Mouse (Mus musculus): ENCODE measurements at regions not wholly inside any gene's neighbourhood (a gene's known extent, or its start where the extent isn't known, plus 50 kb on each side); places are given as distances from the start of the nearest gene placed in this dataset.

DNA sequence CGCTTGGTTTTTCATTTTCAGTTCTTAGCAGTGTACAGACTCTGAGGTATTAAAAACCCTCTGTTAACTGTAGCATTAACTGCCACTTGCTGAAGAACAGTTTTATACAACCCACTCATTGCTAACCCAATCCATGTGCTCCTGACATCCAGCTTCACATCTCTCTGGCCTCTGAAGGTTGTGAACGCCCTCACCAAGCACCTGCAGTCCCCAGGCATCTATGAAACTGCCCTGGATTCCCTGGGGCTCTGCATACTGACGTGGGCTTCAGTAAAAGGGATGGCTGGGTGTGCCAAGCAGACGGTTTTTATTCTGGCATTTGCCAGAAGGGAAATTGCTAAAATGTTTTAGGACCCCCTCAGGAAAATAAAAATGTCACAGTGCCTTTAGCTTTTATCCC lies 2232.2 kb upstream of the Gm7489 start:
- H3K9ac ChIP-seq, result no peak overlapping the region
- no peak overlapping the region for H3K4me3 ChIP-seq
- no peaks in the 10 kb centered on the region for H3K27me3 ChIP-seq (replicated peaks)
- ATAC-seq (replicated peaks), result no peak
- H3K27ac ChIP-seq, result no peak overlapping the region
- H3K36me3 ChIP-seq (replicated peaks), result no peaks in the 10 kb centered on the region
- WGBS, result 67% methylated on average over 4 of the region's 4 CpGs
- no peak overlapping the region for H3K4me2 ChIP-seq
- peaks cover under 1% of the 10 kb centered on the region; the same call in 1 of the 2 replicates for H3K9me3 ChIP-seq
- no peaks in the 10 kb centered on the region for H3K4me1 ChIP-seq

DNA sequence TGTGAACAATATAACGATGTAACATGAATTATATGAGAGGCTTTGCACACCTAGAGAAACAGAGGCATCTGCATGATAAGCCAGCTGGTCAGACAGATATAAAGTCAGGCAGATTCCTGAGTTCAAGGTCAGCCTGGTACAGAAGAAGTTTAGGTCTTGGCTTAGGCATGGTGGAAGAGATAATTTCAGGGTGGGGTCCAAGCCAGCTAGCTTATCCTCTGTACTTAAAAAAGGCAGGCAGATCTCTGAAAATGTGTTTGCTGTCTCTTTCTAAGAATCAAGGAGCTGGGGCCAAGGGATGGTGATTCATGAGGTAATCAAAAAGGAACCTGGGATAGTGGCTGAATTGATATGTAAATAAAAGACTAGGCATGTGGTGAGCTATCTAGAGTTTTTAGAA lies 2227.1 kb upstream of the Gm7489 start:
- no peak for ATAC-seq (replicated peaks)
- Histone ChIP-seq H3K4me1 (no peaks in the 10 kb centered on the region), H3K4me2 (no peak overlapping the region), H3K36me3 (replicated peaks) (no peaks in the 10 kb centered on the region), H3K4me3 (no peak overlapping the region), H3K9me3 (peaks cover 5% of the 10 kb centered on the region; the same call in 1 of the 2 replicates), H3K27ac (no peak overlapping the region), H3K27me3 (replicated peaks) (no peaks in the 10 kb centered on the region), H3K9ac (no peak overlapping the region)
- 86% methylated on average over 1 of the region's 1 CpGs for WGBS

- Histone ChIP-seq H3K4me3 (no peak overlapping the region), H3K36me3 (replicated peaks) (no peaks in the 10 kb centered on the region), H3K9me3 (no peaks in the 10 kb centered on the region), H3K9ac (no peak overlapping the region), H3K27ac (no peak overlapping the region), H3K27me3 (replicated peaks) (no peaks in the 10 kb centered on the region), H3K4me2 (no peak overlapping the region), H3K4me1 (no peaks in the 10 kb centered on the region)
- 81% methylated on average over 3 of the region's 3 CpGs for WGBS
- ATAC-seq (replicated peaks), result no peak
Measured at GRCm38 (mm10) chr15:51668340-51668739, 2216.4 kb upstream of the Gm7489 start.

- H3K27me3 ChIP-seq (replicated peaks), result no peaks in the 10 kb centered on the region
- 91% methylated on average over 18 of the region's 18 CpGs for WGBS
- H3K4me2 ChIP-seq, result no peak overlapping the region
- H3K36me3 ChIP-seq (replicated peaks), result no peaks in the 10 kb centered on the region
- H3K4me3 ChIP-seq, result no peak overlapping the region
- no peaks in the 10 kb centered on the region for H3K9me3 ChIP-seq
- no peaks in the 10 kb centered on the region for H3K4me1 ChIP-seq
- ATAC-seq (replicated peaks), result no peak
- no peak overlapping the region for H3K9ac ChIP-seq
- no peak overlapping the region for H3K27ac ChIP-seq
Measured at GRCm38 (mm10) chr15:51671667-51672372, 2212.9 kb upstream of the Gm7489 start.

GRCm38 (mm10) chr15:51673483-51673882 lies 2211.2 kb upstream of the Gm7489 start:
- H3K27ac ChIP-seq, result no peak overlapping the region
- WGBS, result 54% methylated on average over 1 of the region's 1 CpGs
- H3K27me3 ChIP-seq (replicated peaks), result no peaks in the 10 kb centered on the region
- H3K4me1 ChIP-seq, result no peaks in the 10 kb centered on the region
- H3K36me3 ChIP-seq (replicated peaks), result no peaks in the 10 kb centered on the region
- no peak overlapping the region for H3K4me2 ChIP-seq
- H3K4me3 ChIP-seq, result no peak overlapping the region
- no peak overlapping the region for H3K9ac ChIP-seq
- no peaks in the 10 kb centered on the region for H3K9me3 ChIP-seq
- no peak for ATAC-seq (replicated peaks)

- H3K4me1 ChIP-seq, result no peaks in the 10 kb centered on the region
- no peak for ATAC-seq (replicated peaks)
- no peaks in the 10 kb centered on the region for H3K36me3 ChIP-seq (replicated peaks)
- H3K4me2 ChIP-seq, result no peak overlapping the region
- no peaks in the 10 kb centered on the region for H3K27me3 ChIP-seq (replicated peaks)
- H3K4me3 ChIP-seq, result no peak overlapping the region
- H3K27ac ChIP-seq, result no peak overlapping the region
- H3K9me3 ChIP-seq, result no peaks in the 10 kb centered on the region
- WGBS, result 69% methylated on average over 4 of the region's 4 CpGs
- H3K9ac ChIP-seq, result no peak overlapping the region
Measured at GRCm38 (mm10) chr15:51675291-51675690, 2209.4 kb upstream of the Gm7489 start.

DNA sequence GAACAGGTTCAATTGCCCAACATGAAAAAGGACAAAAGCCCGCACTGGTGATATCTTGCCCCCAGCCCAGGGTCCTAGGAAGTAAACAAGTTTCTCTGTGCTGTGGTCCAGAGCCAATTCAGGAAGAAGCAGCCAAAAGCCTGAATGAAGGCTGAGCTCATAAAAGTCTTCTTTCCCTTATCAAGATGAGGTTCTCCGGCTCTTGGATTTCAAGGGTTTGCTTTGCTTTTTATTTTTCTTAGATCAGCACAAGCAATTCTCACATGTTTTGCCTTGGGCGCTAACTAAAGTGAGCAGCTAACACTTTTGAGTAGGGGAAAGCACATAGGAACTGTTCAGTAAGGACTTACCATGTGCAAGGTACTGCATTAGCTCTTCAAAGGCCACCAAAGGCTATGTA lies 2208.0 kb upstream of the Gm7489 start:
- no peak for ATAC-seq (replicated peaks)
- Histone ChIP-seq H3K4me2 (no peak overlapping the region), H3K27ac (no peak overlapping the region), H3K27me3 (replicated peaks) (no peaks in the 10 kb centered on the region), H3K4me3 (no peak overlapping the region), H3K36me3 (replicated peaks) (no peaks in the 10 kb centered on the region), H3K4me1 (no peaks in the 10 kb centered on the region), H3K9ac (no peak overlapping the region), H3K9me3 (no peaks in the 10 kb centered on the region)
- 90% methylated on average over 3 of the region's 3 CpGs for WGBS

DNA sequence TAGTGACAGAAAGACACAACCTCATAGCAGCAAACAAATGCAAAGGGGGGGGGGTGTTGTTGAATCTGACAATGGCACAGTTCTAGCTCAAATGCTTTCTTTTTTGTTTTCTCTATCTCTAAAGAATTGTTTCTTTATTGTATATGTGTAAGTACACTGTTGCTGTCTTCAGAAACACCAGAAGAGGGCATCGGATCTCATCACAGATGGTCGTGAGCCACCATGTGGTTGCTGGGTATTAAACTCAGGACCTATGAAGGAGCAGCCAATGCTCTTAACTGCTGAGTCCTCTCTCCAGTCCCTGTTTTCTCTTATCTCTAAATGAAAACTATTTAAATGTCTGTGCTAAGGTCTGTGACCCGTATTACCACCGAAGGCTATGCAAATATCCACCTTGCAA lies 2207.4 kb upstream of the Gm7489 start:
- Histone ChIP-seq H3K9me3 (no peaks in the 10 kb centered on the region), H3K9ac (no peak overlapping the region), H3K4me1 (no peaks in the 10 kb centered on the region), H3K27me3 (replicated peaks) (no peaks in the 10 kb centered on the region), H3K4me3 (no peak overlapping the region), H3K4me2 (no peak overlapping the region), H3K27ac (no peak overlapping the region), H3K36me3 (replicated peaks) (no peaks in the 10 kb centered on the region)
- ATAC-seq (replicated peaks), result no peak
- WGBS, result 90% methylated on average over 4 of the region's 4 CpGs

DNA sequence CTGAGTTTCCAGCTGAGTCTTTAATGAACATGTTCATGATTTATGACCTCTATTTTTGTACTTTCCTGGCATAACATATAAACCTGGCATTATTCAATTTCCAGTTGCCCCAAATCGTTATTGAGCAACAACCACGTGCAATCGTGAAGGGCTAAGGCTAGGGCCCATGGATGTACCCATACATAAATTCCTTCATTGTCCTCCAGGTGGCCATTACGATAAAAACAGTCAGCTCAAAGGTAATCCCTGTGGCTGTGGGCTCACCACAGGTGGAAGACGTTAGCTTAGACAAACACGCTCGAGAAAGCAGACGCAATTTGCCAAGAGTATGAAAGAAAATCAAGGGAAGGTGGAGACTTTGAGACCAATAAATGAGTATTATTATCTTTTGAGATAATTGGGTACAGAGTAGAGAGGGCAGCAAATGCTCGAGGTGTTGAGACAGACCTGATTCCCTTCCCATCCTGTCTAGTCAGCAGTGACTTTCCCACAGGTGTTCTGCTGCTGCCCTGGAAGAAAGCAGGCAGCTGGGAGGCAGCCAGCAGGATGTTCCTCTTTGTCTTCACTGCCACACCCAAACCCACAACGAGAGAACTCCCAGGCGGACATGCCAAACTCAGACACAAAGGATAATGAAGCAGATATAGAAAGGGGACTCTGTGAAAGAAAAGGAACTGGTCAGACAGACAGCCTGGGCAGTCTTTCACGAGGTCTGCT lies 2205.4 kb upstream of the Gm7489 start:
- no peak overlapping the region for H3K27ac ChIP-seq
- H3K4me2 ChIP-seq, result no peak overlapping the region
- no peaks in the 10 kb centered on the region for H3K4me1 ChIP-seq
- ATAC-seq (replicated peaks), result no peak
- no peaks in the 10 kb centered on the region for H3K9me3 ChIP-seq
- H3K4me3 ChIP-seq, result no peak overlapping the region
- 64% methylated on average over 12 of the region's 12 CpGs for WGBS
- H3K36me3 ChIP-seq (replicated peaks), result no peaks in the 10 kb centered on the region
- H3K9ac ChIP-seq, result no peak overlapping the region
- no peaks in the 10 kb centered on the region for H3K27me3 ChIP-seq (replicated peaks)

GRCm38 (mm10) chr15:51680494-51680893 lies 2204.2 kb upstream of the Gm7489 start:
- Histone ChIP-seq H3K27ac (no peak overlapping the region), H3K27me3 (replicated peaks) (no peaks in the 10 kb centered on the region), H3K4me3 (no peak overlapping the region), H3K9me3 (no peaks in the 10 kb centered on the region), H3K4me1 (no peaks in the 10 kb centered on the region), H3K9ac (no peak overlapping the region), H3K36me3 (replicated peaks) (no peaks in the 10 kb centered on the region), H3K4me2 (no peak overlapping the region)
- no peak for ATAC-seq (replicated peaks)

GRCm38 (mm10) chr15:51681191-51681590 lies 2203.5 kb upstream of the Gm7489 start:
- Histone ChIP-seq H3K4me3 (no peak overlapping the region), H3K36me3 (replicated peaks) (no peaks in the 10 kb centered on the region), H3K27me3 (replicated peaks) (no peaks in the 10 kb centered on the region), H3K4me2 (no peak overlapping the region), H3K9me3 (no peaks in the 10 kb centered on the region), H3K4me1 (no peaks in the 10 kb centered on the region), H3K9ac (no peak overlapping the region), H3K27ac (no peak overlapping the region)
- WGBS, result 90% methylated on average over 6 of the region's 6 CpGs
- ATAC-seq (replicated peaks), result no peak

DNA sequence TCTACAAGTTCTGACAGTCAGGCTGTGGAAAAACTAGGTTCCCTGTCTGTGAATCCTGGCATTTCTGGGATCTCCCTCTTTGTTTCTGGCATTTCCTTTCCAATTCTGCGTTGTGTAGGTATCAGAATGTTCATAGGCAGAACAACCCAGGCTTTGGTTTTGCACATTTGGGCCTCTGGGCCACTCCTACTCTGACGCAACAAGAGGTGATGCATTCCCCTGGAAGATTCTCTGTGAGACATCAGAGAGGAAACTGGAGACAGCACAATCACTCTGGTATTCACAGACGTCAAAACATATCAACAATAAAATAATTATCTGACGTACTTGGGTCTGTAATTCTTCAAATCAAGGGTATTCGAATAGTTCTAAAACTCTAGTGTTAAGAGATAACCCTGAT lies 2202.4 kb upstream of the Gm7489 start:
- no peak overlapping the region for H3K27ac ChIP-seq
- no peak overlapping the region for H3K4me3 ChIP-seq
- no peaks in the 10 kb centered on the region for H3K9me3 ChIP-seq
- H3K4me2 ChIP-seq, result no peak overlapping the region
- no peaks in the 10 kb centered on the region for H3K4me1 ChIP-seq
- ATAC-seq (replicated peaks), result no peak
- no peaks in the 10 kb centered on the region for H3K36me3 ChIP-seq (replicated peaks)
- no peak overlapping the region for H3K9ac ChIP-seq
- WGBS, result 87% methylated on average over 5 of the region's 5 CpGs
- H3K27me3 ChIP-seq (replicated peaks), result no peaks in the 10 kb centered on the region

DNA sequence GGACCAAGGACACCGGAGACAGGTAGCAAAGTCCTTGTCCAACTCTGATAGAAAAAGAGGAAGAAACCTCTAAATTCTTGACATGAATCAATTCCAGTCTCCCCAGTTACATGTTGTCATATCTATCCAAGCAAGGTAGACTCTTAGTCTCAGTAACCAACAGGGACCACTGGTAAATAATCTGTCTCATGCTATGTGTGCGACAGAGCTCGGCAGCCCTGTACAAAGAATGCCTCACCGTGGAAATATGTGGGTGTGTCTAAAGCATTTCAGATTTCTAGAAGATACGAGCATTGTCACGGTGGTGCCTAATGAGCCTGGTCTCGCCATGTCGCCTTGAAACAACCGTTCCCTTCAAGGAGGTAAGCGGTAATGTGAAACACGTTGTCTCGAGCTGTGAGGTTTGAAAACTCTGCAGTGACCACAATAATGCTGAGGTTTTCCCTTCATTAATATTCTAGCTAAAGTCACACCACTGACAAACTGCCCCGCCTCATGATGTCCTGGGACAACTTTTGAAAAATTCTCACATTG lies 2197.6 kb upstream of the Gm7489 start:
- Histone ChIP-seq H3K9me3 (no peaks in the 10 kb centered on the region), H3K27ac (no peak overlapping the region), H3K36me3 (replicated peaks) (no peaks in the 10 kb centered on the region), H3K27me3 (replicated peaks) (no peaks in the 10 kb centered on the region), H3K9ac (no peak overlapping the region), H3K4me3 (no peak overlapping the region), H3K4me1 (no peaks in the 10 kb centered on the region), H3K4me2 (no peak overlapping the region)
- 76% methylated on average over 13 of the region's 13 CpGs for WGBS
- ATAC-seq (replicated peaks), result no peak
